Mouse (Mus musculus) gastrocnemius, adult 2 months (tissue): ENCODE measurements around the gene Zscan5b. TPM values are rescaled to one million over a fixed set of nuclear protein-coding genes. Genes with fewer than 3 reads are reported as not detected.
"Not testable (repeated sequence)": the region's sequence is repeated elsewhere in the genome, so short reads cannot be mapped to it uniquely, and the experiment has no call there.

ENCODE experiments used
- DNase-seq: peaks from one replicate; pipeline ENCODE4 v3.0.0; 2022
- H3K27ac ChIP-seq: fragments of 200-600 bp; 2 replicates; pipeline ENCODE4 v1.8.1; 2022; ENCODE audit warnings: mild to moderate bottlenecking
- H3K4me3 ChIP-seq: fragments of 200-600 bp; 2 replicates; pipeline ENCODE4 v1.8.1; 2022; ENCODE audit warnings: mild to moderate bottlenecking, moderate library complexity
- CTCF ChIP-seq: fragments of 200-600 bp; IDR thresholded peaks from 2 replicates; pipeline ENCODE4 v1.8.1; 2022; ENCODE audit warnings: antibody characterized with exemption, mild to moderate bottlenecking, moderate library complexity
- intact Hi-C: fragments of 180-260 bp; cut with DNase I; formaldehyde crosslinking; loops from one replicate; pipeline ENCODE4 v1.15.1; 2025
- total RNA-seq, 2 experiments: library from RNA; stranded (reverse); gene quantifications; 2 replicates each; pipeline ENCODE4 v1.2.3; 2021

Gene Zscan5b
- total RNA-seq, 2 experiments from 2014 or later: not detected

DNA sequence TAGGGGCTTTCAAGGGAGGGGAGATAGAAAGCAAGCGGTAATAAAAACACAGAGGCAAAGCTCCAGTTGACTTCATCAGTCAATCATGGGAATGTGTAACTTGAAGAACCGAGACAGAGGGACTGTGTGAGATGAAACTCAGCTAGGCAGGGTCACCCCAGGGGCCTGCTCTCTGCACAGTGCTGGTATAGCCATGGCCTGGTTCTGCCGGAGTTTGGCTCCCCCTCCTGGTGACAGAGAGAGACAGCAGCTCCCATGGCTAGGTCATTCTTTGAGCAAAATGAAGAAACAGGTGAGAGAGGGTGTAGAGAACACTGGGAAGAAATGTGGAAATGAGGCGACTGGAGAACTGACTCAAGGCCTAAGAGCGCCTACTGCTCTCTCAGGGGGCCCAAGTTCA, 27.9 kb upstream of the Zscan5b start:
- DNase-seq: peak; percentile 62
- Histone ChIP-seq H3K27ac (no peak overlapping the region), H3K4me3 (no peak overlapping the region)
- intact Hi-C loops: no loop called here
- peak; percentile 88 for TF ChIP-seq CTCF

DNA sequence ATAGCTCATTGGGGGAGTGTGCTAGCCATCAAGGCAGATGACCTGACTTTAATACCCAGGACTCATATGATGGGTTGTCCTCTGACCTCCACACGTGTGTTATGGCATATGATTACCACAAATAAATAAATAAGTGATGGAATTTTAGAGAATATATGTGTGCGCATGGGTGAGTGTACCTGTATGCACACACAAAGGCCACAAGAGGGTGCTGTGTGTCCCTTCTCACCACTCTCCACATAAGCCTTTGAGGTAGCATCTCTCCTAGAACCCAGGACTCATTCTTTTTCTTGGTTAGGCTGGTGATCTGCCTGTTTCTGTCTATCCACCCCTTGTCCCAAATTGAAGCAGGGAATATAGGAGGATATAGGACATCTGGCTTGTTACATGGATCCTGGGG, 26.3 kb upstream of the Zscan5b start:
- no peak for DNase-seq
- TF ChIP-seq CTCF: peak; percentile 33; the same call in 1 of the 2 replicates
- intact Hi-C loops: no loop called here

DNA sequence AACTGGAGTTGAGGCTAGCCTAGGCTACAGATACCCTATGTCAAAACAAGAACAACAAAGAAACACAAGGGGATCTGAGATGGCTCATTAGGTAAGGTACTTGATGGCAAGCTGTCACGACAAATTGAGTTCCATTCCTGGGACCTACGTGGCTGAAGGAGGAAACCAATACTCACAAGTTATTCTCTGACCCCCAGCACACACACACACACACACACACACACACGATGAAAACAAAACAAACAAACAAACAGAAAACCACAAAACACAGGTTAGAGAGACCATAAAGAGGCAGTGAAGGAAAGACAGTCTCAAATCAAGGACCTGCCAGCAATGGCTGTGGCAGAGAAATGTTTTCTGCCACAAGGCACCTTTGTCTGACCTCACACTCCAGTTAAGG, 25.3 kb upstream of the Zscan5b start, which contains the start of gene Galp:
Gene Galp, plus strand, starts transcription at position 301 of the 400 bp plus-strand sequence.
- Histone ChIP-seq H3K4me3 (no peak within 1 kb of the TSS), H3K27ac (no peak within 1 kb of the TSS)
- no peak for DNase-seq
- intact Hi-C loops: no loop called here
- no peak for TF ChIP-seq CTCF

More for the DNA sequence above, 26.3 kb upstream of the Zscan5b start:
- Histone ChIP-seq H3K27ac (no peak overlapping the region), H3K4me3 (no peak overlapping the region)

DNA sequence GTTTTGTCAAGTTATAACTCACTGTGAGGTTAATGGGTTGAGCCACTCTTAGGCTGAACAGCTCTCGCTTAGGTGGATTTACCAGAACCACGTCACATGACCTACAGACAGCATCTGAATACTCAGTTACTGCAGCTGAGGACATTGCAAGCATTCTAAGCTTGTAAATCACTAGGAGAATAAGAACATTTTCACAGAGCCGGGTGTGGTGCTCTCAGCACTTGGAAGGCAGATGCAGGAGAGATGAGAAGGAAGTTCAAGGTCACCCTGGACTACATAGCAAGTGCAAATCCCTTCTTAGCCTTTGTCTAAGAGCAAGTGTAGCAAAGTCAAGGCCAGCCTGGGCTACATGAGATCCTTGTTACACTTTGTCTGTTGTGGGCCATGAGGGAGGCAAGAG, 17.9 kb upstream of the Zscan5b start:
- DNase-seq: no peak
- Histone ChIP-seq H3K4me3 (no peak overlapping the region), H3K27ac (no peak overlapping the region)
- intact Hi-C loops: no loop called here
- no peak for TF ChIP-seq CTCF

DNA sequence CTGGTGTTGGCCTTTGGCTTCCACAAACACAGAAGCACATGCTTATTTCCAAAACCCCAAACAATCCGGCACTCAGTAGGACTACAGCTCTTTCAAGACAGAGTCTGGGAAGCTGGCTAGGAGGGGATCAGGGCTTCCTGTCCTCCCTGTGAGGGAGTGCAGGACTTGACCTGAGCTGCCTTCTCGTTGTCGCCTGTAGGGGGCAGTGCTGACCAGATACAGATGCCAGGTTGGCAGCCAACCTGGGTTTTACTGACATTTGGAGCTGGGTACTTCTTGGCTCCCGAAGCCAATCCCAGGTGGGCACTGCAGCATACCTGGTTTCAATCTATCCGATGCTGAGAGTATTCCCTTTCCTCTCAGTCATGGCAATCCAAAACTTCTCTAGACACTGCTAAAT, 8.9 kb upstream of the Zscan5b start:
- Histone ChIP-seq H3K4me3 (no peak overlapping the region), H3K27ac (no peak overlapping the region)
- peak; percentile 62 for TF ChIP-seq CTCF
- intact Hi-C loops: no loop called here
- peak; percentile 22 for DNase-seq

DNA sequence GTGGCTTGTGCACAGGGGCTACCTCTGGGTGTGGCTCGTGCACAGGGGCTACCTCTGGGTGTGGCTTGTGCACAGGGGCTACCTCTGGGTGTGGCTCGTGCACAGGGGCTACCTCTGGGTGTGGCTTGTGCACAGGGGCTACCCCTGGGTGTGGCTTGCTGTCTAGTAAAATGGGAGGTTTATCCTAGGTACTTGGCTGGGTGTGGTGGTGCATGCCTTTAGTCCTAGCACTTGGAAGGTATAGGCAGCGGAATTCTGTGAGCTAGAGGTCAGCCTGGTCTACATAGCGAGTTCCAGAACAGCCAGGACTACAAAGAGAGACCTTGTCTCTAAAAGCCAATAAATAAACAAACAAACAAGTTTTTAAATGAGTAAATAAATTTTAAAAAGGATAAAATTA, 7.4 kb upstream of the Zscan5b start:
- DNase-seq, H3K4me3 ChIP-seq, intact Hi-C loops, H3K27ac ChIP-seq: not testable (repeated sequence)

DNA sequence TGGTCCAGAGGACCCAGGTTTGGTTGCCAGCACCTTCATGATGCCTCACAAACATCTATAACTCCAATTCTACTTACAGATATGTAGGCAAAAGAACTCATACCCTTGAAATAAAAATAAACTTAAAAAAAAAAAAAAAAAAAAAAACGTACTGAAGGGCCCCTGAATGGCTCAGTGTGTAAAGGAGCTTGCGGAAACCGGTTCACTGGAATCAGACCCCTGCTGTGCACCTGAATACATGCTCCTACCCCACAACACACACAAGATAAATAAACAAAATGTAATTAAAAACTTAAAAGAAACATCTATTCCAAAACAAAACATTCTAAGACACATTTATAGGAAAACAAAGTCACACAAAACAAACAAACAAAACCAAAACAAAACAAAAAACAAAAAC, 1.9 kb upstream of the Zscan5b start:
- H3K4me3 ChIP-seq: no peak overlapping the region
- intact Hi-C loops: no loop called here
- no peak for DNase-seq
- H3K27ac ChIP-seq: no peak overlapping the region
- TF ChIP-seq CTCF: no peak

DNA sequence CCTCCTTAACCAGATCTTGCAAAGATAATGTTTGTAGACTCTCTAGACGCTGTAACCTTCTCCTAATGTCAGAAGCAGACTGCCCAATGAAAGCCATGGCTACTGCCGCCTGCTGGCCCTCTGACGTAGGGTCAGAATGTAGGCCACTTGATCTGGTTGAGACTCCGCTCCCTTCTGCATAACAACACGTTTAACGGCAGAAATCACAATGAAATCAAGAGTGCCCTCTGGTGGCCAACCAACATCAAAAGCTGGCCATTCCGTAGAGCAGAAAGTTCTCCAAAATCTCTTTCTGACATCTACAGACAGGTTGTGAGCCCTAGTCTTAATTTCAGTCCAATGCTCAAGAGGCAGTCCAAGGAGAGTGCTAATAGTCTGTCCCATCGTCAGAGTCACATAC, 6.4 kb downstream of the Zscan5b start:
- DNase-seq, intact Hi-C loops: not testable (repeated sequence)

DNA sequence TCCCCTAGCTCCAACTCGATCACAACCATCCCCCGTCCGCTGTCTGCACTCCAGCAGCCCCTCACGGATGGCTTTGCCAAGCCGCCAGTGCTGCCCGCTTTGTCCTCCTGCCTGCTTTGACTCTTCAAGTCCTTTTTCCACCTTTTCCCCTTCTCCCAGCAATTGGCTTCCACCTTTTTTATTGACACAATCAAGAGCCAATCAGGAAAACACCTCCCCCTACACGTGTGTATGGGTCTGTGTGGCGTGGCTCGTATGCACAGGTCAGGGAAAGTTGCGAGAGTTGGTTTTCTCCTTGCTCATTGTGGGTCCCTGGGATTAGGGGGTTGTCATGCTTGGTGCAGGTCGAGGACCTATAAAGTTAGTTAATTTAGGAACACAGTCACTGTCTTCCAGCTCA, 17.7 kb downstream of the Zscan5b start:
- no peak for TF ChIP-seq CTCF
- H3K4me3 ChIP-seq: no peak overlapping the region
- DNase-seq: no peak
- no peak overlapping the region for H3K27ac ChIP-seq
- intact Hi-C loops: loop anchor here (2.0 kb wide), 1 partner anchor 43 kb away; no protein-coding TSS in a partner anchor

More for the DNA sequence above, 6.4 kb downstream of the Zscan5b start:
- not testable (repeated sequence) for H3K27ac ChIP-seq, H3K4me3 ChIP-seq
- TF ChIP-seq CTCF: peak; percentile 9; the same call in 1 of the 2 replicates

DNA sequence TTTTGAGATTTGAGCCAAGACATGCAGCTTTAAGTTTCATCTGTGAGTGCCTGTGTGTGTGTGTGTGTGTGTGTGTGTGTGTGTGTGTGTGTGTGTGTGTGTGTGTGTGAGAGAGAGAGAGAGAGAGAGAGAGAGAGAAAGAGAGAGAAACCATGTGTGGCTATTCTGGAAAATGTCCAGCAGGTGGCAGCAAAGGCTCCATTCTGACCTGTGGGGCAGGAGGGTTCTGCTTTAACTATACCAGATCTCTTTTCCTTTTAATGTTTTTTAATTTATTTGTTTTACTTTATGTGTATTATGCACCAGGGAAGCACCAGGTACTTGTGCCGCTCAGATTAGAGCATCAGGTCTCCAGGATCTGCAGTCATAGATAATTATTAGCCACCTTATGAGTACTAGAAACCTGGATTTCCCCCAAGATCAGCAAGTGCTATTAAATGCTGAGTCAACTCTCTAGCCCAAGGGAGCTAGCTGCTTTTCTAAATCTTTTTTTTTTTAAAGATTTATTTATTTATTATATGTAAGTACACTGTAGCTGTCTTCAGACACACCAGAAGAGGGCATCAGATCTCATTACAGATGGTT, 18.9 kb downstream of the Zscan5b start:
- not testable (repeated sequence) for H3K4me3 ChIP-seq, H3K27ac ChIP-seq
- peak; percentile 41 for DNase-seq
- peak; percentile 57 for TF ChIP-seq CTCF
- intact Hi-C loops: loop anchor here (2.0 kb wide), 1 partner anchor 42 kb away; no protein-coding TSS in a partner anchor

DNA sequence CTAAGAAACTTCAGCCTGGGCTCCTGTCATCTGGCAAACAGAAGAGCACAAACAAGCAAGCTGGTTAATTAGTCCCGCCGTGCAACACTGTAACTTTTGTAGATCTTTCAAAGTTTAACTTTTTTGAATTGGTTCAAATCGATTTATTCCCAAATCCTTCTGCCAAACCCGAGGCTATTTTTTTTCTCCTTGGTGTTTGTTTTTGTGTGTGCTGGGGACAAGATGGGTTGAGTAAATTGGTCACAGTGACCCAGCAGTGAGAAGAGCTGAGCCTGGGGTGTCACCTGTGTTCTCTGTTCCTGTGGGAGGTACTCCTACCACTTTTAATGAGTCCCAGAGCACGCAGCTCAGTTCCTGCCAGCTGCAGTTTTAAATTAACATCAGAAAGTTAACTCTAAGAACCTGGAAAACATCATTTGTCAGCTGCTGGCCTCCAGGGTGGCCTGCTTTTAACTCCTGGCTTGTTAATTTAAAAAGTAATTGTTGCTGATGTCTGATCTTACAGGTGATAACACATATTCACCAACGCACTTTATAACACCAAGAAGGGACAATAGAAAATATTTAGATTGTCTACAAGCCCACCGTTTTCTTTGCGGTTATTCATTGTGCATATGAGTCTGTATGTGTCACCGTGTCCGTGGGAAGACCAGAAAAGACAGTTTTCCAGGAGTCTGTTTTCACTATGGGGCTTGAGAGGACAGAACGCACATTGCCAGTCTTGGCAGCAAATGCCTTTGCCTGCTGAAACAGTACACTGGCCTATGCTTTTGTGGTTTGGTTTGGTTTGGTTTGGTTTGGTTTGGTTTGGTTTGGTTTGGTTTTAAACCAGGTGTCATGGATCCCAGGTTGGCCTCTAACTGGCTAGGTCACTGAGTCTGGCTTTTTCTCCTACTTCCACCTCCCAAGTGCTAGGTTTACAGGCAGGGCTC, 22.5 kb downstream of the Zscan5b start:
- Histone ChIP-seq H3K27ac (no peak overlapping the region), H3K4me3 (no peak overlapping the region)
- DNase-seq: no peak
- no peak for TF ChIP-seq CTCF
- intact Hi-C loops: no loop called here

DNA sequence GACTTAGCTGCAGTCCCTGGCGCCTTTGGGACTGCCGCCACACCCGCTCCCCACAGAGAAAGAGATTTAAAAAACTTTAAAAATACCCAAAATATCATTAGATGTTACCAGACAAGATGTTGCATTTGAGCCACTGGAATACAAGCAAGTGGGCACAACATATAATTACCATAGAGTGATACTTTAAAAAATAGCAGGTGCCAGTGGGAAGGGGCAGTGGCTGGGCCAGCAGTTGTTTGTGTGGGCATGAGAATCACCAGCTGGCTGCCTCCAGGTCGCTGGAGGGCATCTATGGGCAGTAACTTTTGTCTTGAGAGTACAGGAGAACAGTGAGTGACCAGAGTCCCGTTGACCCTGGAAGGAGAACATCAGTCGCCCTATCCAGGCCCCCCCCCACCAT, 30.3 kb downstream of the Zscan5b start, which contains the start of gene Epp13:
Gene Epp13, plus strand, starts transcription at position 301 of the 400 bp plus-strand sequence.
- H3K27ac ChIP-seq: no peak within 1 kb of the TSS
- intact Hi-C loops: no loop called here

DNA sequence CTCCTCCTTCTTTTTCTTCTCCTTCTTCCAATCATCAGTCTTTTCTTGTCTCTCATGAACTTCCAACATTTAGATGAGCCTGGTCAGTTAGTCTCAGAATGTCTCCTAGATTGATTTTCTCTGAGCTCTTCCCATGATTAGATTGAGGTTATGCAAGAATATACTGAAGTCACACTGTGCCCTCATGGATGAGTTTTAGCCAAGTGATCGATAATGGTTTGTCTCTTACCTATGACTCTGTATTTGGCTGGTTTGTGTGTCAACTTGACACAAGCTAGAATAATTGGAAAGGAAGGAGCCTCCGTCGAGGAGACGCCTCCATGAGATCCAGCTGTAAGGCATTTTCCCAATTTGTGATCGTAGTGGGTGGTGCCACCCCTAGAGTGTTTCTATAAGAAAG, 32.4 kb downstream of the Zscan5b start:
- intact Hi-C loops: no loop called here
- H3K27ac ChIP-seq: no peak overlapping the region
- no peak overlapping the region for H3K4me3 ChIP-seq
- no peak for TF ChIP-seq CTCF
- no peak for DNase-seq

More for the DNA sequence above, 30.3 kb downstream of the Zscan5b start, which contains the start of gene Epp13:
- H3K4me3 ChIP-seq: no peak within 1 kb of the TSS
- no peak for DNase-seq
- no peak for TF ChIP-seq CTCF
